In the genomic region with DNA sequence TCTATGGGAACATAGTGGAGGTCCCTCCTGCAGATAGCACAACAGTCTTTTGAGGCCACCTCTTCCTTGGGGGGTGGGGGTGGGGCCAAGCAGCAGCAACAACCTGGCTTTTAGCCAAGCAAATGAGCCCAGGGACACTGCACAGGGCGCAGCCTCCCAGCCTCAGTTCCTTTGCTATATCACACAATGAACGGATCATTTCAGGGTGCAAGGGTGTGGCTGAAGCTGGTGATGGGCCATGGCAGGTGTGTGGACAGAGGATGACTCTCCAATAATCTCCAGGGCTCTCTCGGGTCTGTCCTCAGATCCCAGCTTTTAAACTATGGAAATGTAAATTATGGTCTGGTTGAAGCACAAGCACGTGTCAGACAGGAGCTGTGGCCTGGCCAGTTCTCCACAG, we compare ENCODE assay signal across 14 mouse cellular contexts. TPM values are rescaled to one million over a fixed set of nuclear protein-coding genes. Genes with fewer than 3 reads are reported as not detected.
DNase-seq lines count a peak whose midpoint lies in the region; ATAC-seq and TF ChIP-seq lines count a peak whose summit lies in the region.
"Had no signal": no experiment of that assay in that cellular context is flagged by ENCODE, and none has a peak within 500 bp of the region (broad histone marks: within the 10 kb centered on the region; RNA-seq: fewer than 3 reads in every experiment).

No protein-coding gene starts in this region.

- H3K4me3 ChIP-seq in lung, embryonic 16.5 days (ENCODE audit: low read length) = no peak overlapping the region
- H3K4me3 ChIP-seq in lung, postnatal 0 days (ENCODE audit: low read depth, low read length) = no peak overlapping the region
- H3K4me3 ChIP-seq in liver, embryonic 11.5 days (ENCODE audit: low read depth, low read length) = no peak overlapping the region
- H3K4me3 ChIP-seq: gastrocnemius, adult 2 months; hindbrain, embryonic 15.5 days; midbrain, embryonic 15.5 days had no signal

- TF ChIP-seq CTCF in lung, postnatal 0 days (IDR thresholded peaks at IDR 0.05) = no peak

- no peak overlapping the region for H3K27ac ChIP-seq in lung, embryonic 16.5 days (ENCODE audit: low read length)
- H3K27ac ChIP-seq in lung, postnatal 0 days (ENCODE audit: low read length) = no peak overlapping the region
- H3K27ac ChIP-seq in liver, embryonic 11.5 days (ENCODE audit: low read depth, low read length) = peak overlapping the region; percentile 40; the same call in 1 of the 2 replicates
- H3K27ac ChIP-seq: gastrocnemius, adult 2 months; hindbrain, embryonic 15.5 days; midbrain, embryonic 15.5 days had no signal

- H3K36me3 ChIP-seq in lung, embryonic 16.5 days (ENCODE audit: control insufficient read depth, insufficient read depth, low read length) = no peaks in the 10 kb centered on the region
- no peaks in the 10 kb centered on the region for H3K36me3 ChIP-seq in lung, postnatal 0 days (ENCODE audit: insufficient read depth, low read length)
- H3K36me3 ChIP-seq in liver, embryonic 11.5 days (ENCODE audit: control insufficient read depth, insufficient read depth, low read length) = no peaks in the 10 kb centered on the region
- H3K36me3 ChIP-seq: hindbrain, embryonic 15.5 days; midbrain, embryonic 15.5 days had no signal

- 53% methylated on average over 4 of the region's 4 CpGs for WGBS in lung, embryonic 16.5 days
- 56% methylated on average over 4 of the region's 4 CpGs for WGBS in lung, postnatal 0 days
- 50% methylated on average over 4 of the region's 4 CpGs for WGBS in liver, embryonic 11.5 days

- H3K4me1 ChIP-seq in lung, embryonic 16.5 days (replicated peaks; ENCODE audit: control insufficient read depth, insufficient read depth, low read length) = no peaks in the 10 kb centered on the region
- no peaks in the 10 kb centered on the region for H3K4me1 ChIP-seq in lung, postnatal 0 days (ENCODE audit: insufficient read depth, low read depth, low read length)
- H3K4me1 ChIP-seq in liver, embryonic 11.5 days (replicated peaks; ENCODE audit: control insufficient read depth, insufficient read depth, low read length) = peaks cover 47% of the 10 kb centered on the region
- H3K4me1 ChIP-seq: hindbrain, embryonic 15.5 days had no signal

- H3K9ac ChIP-seq in lung, embryonic 16.5 days (ENCODE audit: low read length) = no peak overlapping the region
- H3K9ac ChIP-seq in lung, postnatal 0 days (replicated peaks; ENCODE audit: low read depth) = no peak overlapping the region
- H3K9ac ChIP-seq in liver, embryonic 11.5 days (ENCODE audit: low read depth, low read length) = peak overlapping the region; percentile 23; the same call in 1 of the 2 replicates
- H3K9ac ChIP-seq: hindbrain, embryonic 15.5 days; midbrain, embryonic 15.5 days had no signal

- no peak overlapping the region for H3K4me2 ChIP-seq in lung, embryonic 16.5 days (ENCODE audit: low read depth, low read length)
- H3K4me2 ChIP-seq in lung, postnatal 0 days (replicated peaks; ENCODE audit: low read depth, low read length) = no peak overlapping the region
- no peak overlapping the region for H3K4me2 ChIP-seq in liver, embryonic 11.5 days
- H3K4me2 ChIP-seq: hindbrain, embryonic 15.5 days; midbrain, embryonic 15.5 days had no signal

- no peaks in the 10 kb centered on the region for H3K27me3 ChIP-seq in lung, embryonic 16.5 days (ENCODE audit: control insufficient read depth, insufficient read depth, low read depth, low read length)
- H3K27me3 ChIP-seq in lung, postnatal 0 days (replicated peaks; ENCODE audit: insufficient read depth, low read length) = no peaks in the 10 kb centered on the region
- no peaks in the 10 kb centered on the region for H3K27me3 ChIP-seq in liver, embryonic 11.5 days (replicated peaks; ENCODE audit: control insufficient read depth, insufficient read depth, low read length)
- H3K27me3 ChIP-seq: hindbrain, embryonic 15.5 days; midbrain, embryonic 15.5 days had no signal

- ATAC-seq in lung, embryonic 16.5 days (ENCODE audit: low read depth) = 0 out of 2 replicates have a peak, but pooled peaks have one; percentile 12
- no peak for ATAC-seq in lung, postnatal 0 days
- ATAC-seq in common myeloid progenitor, adult 5-6 weeks (replicated peaks; ENCODE audit: low read depth, poor library complexity, severe bottlenecking) = peak; percentile 40; the same call in 1 of the 2 replicates
- peak; percentile 76 for ATAC-seq in liver, embryonic 11.5 days (replicated peaks; ENCODE audit: low FRiP score)
- ATAC-seq in megakaryocyte-erythroid progenitor cell, adult 5-6 weeks (replicated peaks; ENCODE audit: low FRiP score, low TSS enrichment, poor library complexity, severe bottlenecking) = peak; percentile 70
- ATAC-seq in erythroblast, adult 5-6 weeks (replicated peaks; ENCODE audit: low FRiP score, poor library complexity, severe bottlenecking) = no peak
- ATAC-seq: midbrain, embryonic 15.5 days had no signal

- TF ChIP-seq EP300 in lung, postnatal 0 days (IDR thresholded peaks at IDR 0.05) = no peak

- no peaks in the 10 kb centered on the region for H3K9me3 ChIP-seq in lung, embryonic 16.5 days (ENCODE audit: control insufficient read depth, low read length)
- no peaks in the 10 kb centered on the region for H3K9me3 ChIP-seq in lung, postnatal 0 days (ENCODE audit: low read length)
- no peaks in the 10 kb centered on the region for H3K9me3 ChIP-seq in liver, embryonic 11.5 days (ENCODE audit: control insufficient read depth, low read length)
- H3K9me3 ChIP-seq: hindbrain, embryonic 15.5 days; midbrain, embryonic 15.5 days had no signal

- DNase-seq in lung, postnatal 0 days (ENCODE audit: low spot score) = no peak
- no peak for DNase-seq in liver, embryonic 11.5 days (ENCODE audit: low spot score)
- DNase-seq in kidney, adult 11 months = no peak
- DNase-seq: cerebellum, postnatal 25 days; gastrocnemius, adult 2 months; heart, adult 11 months; lung, adult 18-20 months; right cerebral cortex, postnatal 14 days had no signal

RNA-seq across cellular contexts. Expression of a gene that starts 47.4 kb away (rescaled TPM):
- polyA plus RNA-seq in lung, embryonic 16.5 days (2015; fragmentation: Nextera tagmentation; extraction: Ambion mirVana) = 8.9 and 9.9 TPM in 2 replicates
- polyA plus RNA-seq in lung, postnatal 0 days (2015; fragmentation: Nextera tagmentation; extraction: Ambion mirVana) = 8.3 and 9.9 TPM in 2 replicates
- total RNA-seq in common myeloid progenitor, adult 5-6 weeks (2017) = 7.3 and 7.4 TPM in 2 replicates
- polyA plus RNA-seq in liver, embryonic 11.5 days (2014; fragmentation: Nextera tagmentation; extraction: Ambion mirVana) = 14.1 and 15.8 TPM in 2 replicates
- total RNA-seq in megakaryocyte-erythroid progenitor cell, adult 5-6 weeks (2014; fragmentation: Nextera tagmentation) = 10.4 and 13.8 TPM in 2 replicates
- 4.2 and 13.3 TPM in 2 replicates for total RNA-seq in megakaryocyte-erythroid progenitor cell, adult 5-6 weeks (2017)
- 2.7 and 6.1 TPM in 2 replicates for total RNA-seq in erythroblast, adult 5-6 weeks (2015; ENCODE audit: low replicate concordance)
- 1.8 and 4.3 TPM in 2 replicates for total RNA-seq in erythroblast, adult 5-6 weeks (2017; ENCODE audit: low replicate concordance)

RNA-seq across cellular contexts. Expression of a gene that starts 55.5 kb away (rescaled TPM):
- polyA plus RNA-seq in lung, embryonic 16.5 days (2015; fragmentation: Nextera tagmentation; extraction: Ambion mirVana) = 81.0 and 81.4 TPM in 2 replicates
- polyA plus RNA-seq in lung, postnatal 0 days (2015; fragmentation: Nextera tagmentation; extraction: Ambion mirVana) = 71.8 and 73.3 TPM in 2 replicates
- total RNA-seq in common myeloid progenitor, adult 5-6 weeks (2017) = 28.0 and 33.3 TPM in 2 replicates
- 65.1 and 66.8 TPM in 2 replicates for polyA plus RNA-seq in liver, embryonic 11.5 days (2014; fragmentation: Nextera tagmentation; extraction: Ambion mirVana)
- total RNA-seq in megakaryocyte-erythroid progenitor cell, adult 5-6 weeks (2014; fragmentation: Nextera tagmentation) = 25.8 and 35.8 TPM in 2 replicates
- 22.3 and 24.1 TPM in 2 replicates for total RNA-seq in megakaryocyte-erythroid progenitor cell, adult 5-6 weeks (2017)
- 9.2 and 18.8 TPM in 2 replicates for total RNA-seq in erythroblast, adult 5-6 weeks (2015; ENCODE audit: low replicate concordance)
- total RNA-seq in erythroblast, adult 5-6 weeks (2017; ENCODE audit: low replicate concordance) = 2.4 and 4.3 TPM in 2 replicates

Comparison
In these comparisons a context has a peak if more than half of its experiments do, and no peak if none do; other contexts are left out.
1. ATAC-seq: peak in lung, embryonic 16.5 days (single experiment), common myeloid progenitor, adult 5-6 weeks (single experiment), liver, embryonic 11.5 days (single experiment) and megakaryocyte-erythroid progenitor cell, adult 5-6 weeks (single experiment); none in lung, postnatal 0 days (single experiment) and erythroblast, adult 5-6 weeks (single experiment).